In genomic region chr19:47019326-47019725, GRCm38 (mm10) we compare ENCODE assay signal across 11 mouse cellular contexts. TPM values are rescaled to one million over a fixed set of nuclear protein-coding genes. Genes with fewer than 3 reads are reported as not detected.
DNase-seq lines count a peak whose midpoint lies in the region; ATAC-seq and TF ChIP-seq lines count a peak whose summit lies in the region.
"Had no signal": no experiment of that assay in that cellular context is flagged by ENCODE, and none has a peak within 500 bp of the region (broad histone marks: within the 10 kb centered on the region; RNA-seq: fewer than 3 reads in every experiment).

No protein-coding gene starts in this region.

- peak overlapping the region; percentile 31; the same call in 1 of the 2 replicates for H3K27ac ChIP-seq in forebrain, embryonic 15.5 days (replicated peaks)
- peak overlapping the region; percentile 92 for H3K27ac ChIP-seq in midbrain, embryonic 13.5 days
- H3K27ac ChIP-seq: liver, embryonic 12.5 days had no signal

- peak; percentile 75 for DNase-seq in brain, embryonic 14.5 days (ENCODE audit: low read depth)
- DNase-seq in adrenal gland, adult 8-10 months, result no peak
- DNase-seq: kidney, postnatal 10 days had no signal

- peak overlapping the region; percentile 55; the same call in 1 of the 2 replicates for H3K9ac ChIP-seq in forebrain, embryonic 15.5 days (replicated peaks)
- peak overlapping the region; percentile 83 for H3K9ac ChIP-seq in midbrain, embryonic 13.5 days (replicated peaks)
- H3K9ac ChIP-seq: liver, embryonic 12.5 days had no signal

- H3K4me2 ChIP-seq in forebrain, embryonic 15.5 days (replicated peaks), result peak overlapping the region; percentile 80
- H3K4me2 ChIP-seq in midbrain, embryonic 13.5 days (replicated peaks), result peak overlapping the region; percentile 78
- H3K4me2 ChIP-seq: liver, embryonic 12.5 days had no signal

- no peak for TF ChIP-seq POLR2A in brain, embryonic 14.5 days (IDR thresholded peaks at IDR 0.05; ENCODE audit: borderline replicate concordance, extremely low read depth, insufficient read depth, insufficient read length, poor library complexity, severe bottlenecking)

- no peak for ATAC-seq in forebrain, embryonic 15.5 days (replicated peaks)
- ATAC-seq in midbrain, embryonic 13.5 days, result peak; percentile 54
- no peak for ATAC-seq in frontal cortex, adult (ENCODE audit: low TSS enrichment)
- no peak for ATAC-seq in erythroid progenitor cell, adult 5-6 weeks (replicated peaks; ENCODE audit: low FRiP score, poor library complexity, severe bottlenecking)
- no peak for ATAC-seq in granulocyte monocyte progenitor cell, adult 5-6 weeks (replicated peaks; ENCODE audit: poor library complexity, severe bottlenecking)
- ATAC-seq: liver, embryonic 12.5 days had no signal

- no peak for TF ChIP-seq CTCF in E14TG2a.4 (conservative IDR thresholded peaks at IDR 0.05; ENCODE audit: low read length)
- no peak for TF ChIP-seq CTCF in brain, embryonic 14.5 days (IDR thresholded peaks at IDR 0.05; ENCODE audit: borderline replicate concordance, extremely low read depth, insufficient read depth, insufficient read length)

- no peaks in the 10 kb centered on the region for H3K9me3 ChIP-seq in E14TG2a.4 (ENCODE audit: low read length)
- H3K9me3 ChIP-seq in forebrain, embryonic 15.5 days, result no peaks in the 10 kb centered on the region
- no peaks in the 10 kb centered on the region for H3K9me3 ChIP-seq in midbrain, embryonic 13.5 days
- H3K9me3 ChIP-seq: liver, embryonic 12.5 days had no signal

- H3K27me3 ChIP-seq in E14TG2a.4 (ENCODE audit: insufficient read depth, low read length), result peaks cover 13% of the 10 kb centered on the region
- H3K27me3 ChIP-seq in forebrain, embryonic 15.5 days, result peaks cover 10% of the 10 kb centered on the region; the same call in 1 of the 2 replicates
- peaks cover 20% of the 10 kb centered on the region for H3K27me3 ChIP-seq in midbrain, embryonic 13.5 days

- H3K36me3 ChIP-seq in E14TG2a.4 (ENCODE audit: insufficient read depth, low read length), result peaks cover 55% of the 10 kb centered on the region
- H3K36me3 ChIP-seq in forebrain, embryonic 15.5 days, result peaks cover 37% of the 10 kb centered on the region
- peaks cover 40% of the 10 kb centered on the region for H3K36me3 ChIP-seq in midbrain, embryonic 13.5 days
- H3K36me3 ChIP-seq: liver, embryonic 12.5 days had no signal

- peak overlapping the region; percentile 94 for H3K4me3 ChIP-seq in E14TG2a.4 (replicated peaks; ENCODE audit: low read length)
- H3K4me3 ChIP-seq in forebrain, embryonic 15.5 days, result peak overlapping the region; percentile 56
- peak overlapping the region; percentile 86 for H3K4me3 ChIP-seq in midbrain, embryonic 13.5 days (replicated peaks)
- H3K4me3 ChIP-seq: liver, embryonic 12.5 days had no signal

- peaks cover 83% of the 10 kb centered on the region for H3K4me1 ChIP-seq in E14TG2a.4 (replicated peaks; ENCODE audit: low read depth, low read length)
- peaks cover 28% of the 10 kb centered on the region for H3K4me1 ChIP-seq in forebrain, embryonic 15.5 days
- H3K4me1 ChIP-seq in midbrain, embryonic 13.5 days (replicated peaks), result peaks cover 24% of the 10 kb centered on the region

- WGBS in forebrain, embryonic 15.5 days, result 21% methylated on average over 6 of the region's 6 CpGs
- 15% methylated on average over 6 of the region's 6 CpGs for WGBS in midbrain, embryonic 13.5 days

RNA-seq across cellular contexts. Expression of gene Nt5c2, which starts 4.4 kb away (rescaled TPM):
- 40.1 and 49.2 TPM in 2 replicates for polyA plus RNA-seq in brain, embryonic 14.5 days (2012; rRNA removed)
- 73.2 and 78.2 TPM in 2 replicates for polyA plus RNA-seq in forebrain, embryonic 15.5 days (2015; fragmentation: Nextera tagmentation; extraction: Ambion mirVana)
- 96.0 and 97.2 TPM in 2 replicates for polyA plus RNA-seq in midbrain, embryonic 13.5 days (2015; fragmentation: Nextera tagmentation; extraction: Ambion mirVana)
- total RNA-seq in adrenal gland, adult 8-10 months (2022), result 10 to 100 TPM; 44.2 to 83.0 (median 65.5) TPM
- 26.4 and 41.4 TPM in 2 replicates for total RNA-seq in erythroid progenitor cell, adult 5-6 weeks (2015; ENCODE audit: low replicate concordance)
- total RNA-seq in erythroid progenitor cell, adult 5-6 weeks (2017; ENCODE audit: low replicate concordance), result 34.8 and 47.9 TPM in 2 replicates
- 62.3 and 65.3 TPM in 2 replicates for total RNA-seq in granulocyte monocyte progenitor cell, adult 5-6 weeks (2014; fragmentation: Nextera tagmentation)
- total RNA-seq in granulocyte monocyte progenitor cell, adult 5-6 weeks (2017), result 67.6 and 84.5 TPM in 2 replicates

RNA-seq across cellular contexts. Expression of gene Ina, which starts 4.8 kb away (rescaled TPM):
- polyA plus RNA-seq in brain, embryonic 14.5 days (2012; rRNA removed), result 413 and 626 TPM in 2 replicates
- polyA plus RNA-seq in forebrain, embryonic 15.5 days (2015; fragmentation: Nextera tagmentation; extraction: Ambion mirVana), result 333 TPM in 2 replicates
- polyA plus RNA-seq in midbrain, embryonic 13.5 days (2015; fragmentation: Nextera tagmentation; extraction: Ambion mirVana), result 481 and 511 TPM in 2 replicates
- total RNA-seq in adrenal gland, adult 8-10 months (2022), result 1 to 10 TPM; 6.1 to 9.9 (median 7.6) TPM
- not detected in 2 replicates for total RNA-seq in erythroid progenitor cell, adult 5-6 weeks (2015; ENCODE audit: low replicate concordance)
- total RNA-seq in erythroid progenitor cell, adult 5-6 weeks (2017; ENCODE audit: low replicate concordance), result not detected in 2 replicates
- not detected in 2 replicates for total RNA-seq in granulocyte monocyte progenitor cell, adult 5-6 weeks (2014; fragmentation: Nextera tagmentation)
- not detected in 2 replicates for total RNA-seq in granulocyte monocyte progenitor cell, adult 5-6 weeks (2017)
- total RNA-seq: megakaryocyte, adult 5-6 weeks had no signal

RNA-seq across cellular contexts. Expression of gene Pcgf6, which starts 31.4 kb away (rescaled TPM):
- polyA plus RNA-seq in brain, embryonic 14.5 days (2012; rRNA removed), result 65.2 and 81.7 TPM in 2 replicates
- polyA plus RNA-seq in forebrain, embryonic 15.5 days (2015; fragmentation: Nextera tagmentation; extraction: Ambion mirVana), result 27.4 and 29.8 TPM in 2 replicates
- 28.9 and 31.2 TPM in 2 replicates for polyA plus RNA-seq in midbrain, embryonic 13.5 days (2015; fragmentation: Nextera tagmentation; extraction: Ambion mirVana)
- 10 to 100 TPM; 11.7 to 19.9 (median 15.6) TPM for total RNA-seq in adrenal gland, adult 8-10 months (2022)
- 6.7 and 8.6 TPM in 2 replicates for total RNA-seq in erythroid progenitor cell, adult 5-6 weeks (2015; ENCODE audit: low replicate concordance)
- 0.61 and 1.4 TPM in 2 replicates for total RNA-seq in erythroid progenitor cell, adult 5-6 weeks (2017; ENCODE audit: low replicate concordance)
- total RNA-seq in granulocyte monocyte progenitor cell, adult 5-6 weeks (2014; fragmentation: Nextera tagmentation), result 21.3 and 24.9 TPM in 2 replicates
- total RNA-seq in granulocyte monocyte progenitor cell, adult 5-6 weeks (2017), result 10.0 and 11.3 TPM in 2 replicates

RNA-seq across cellular contexts. Expression of gene Taf5, which starts 48.2 kb away (rescaled TPM):
- 10.8 and 11.0 TPM in 2 replicates for polyA plus RNA-seq in brain, embryonic 14.5 days (2012; rRNA removed)
- polyA plus RNA-seq in forebrain, embryonic 15.5 days (2015; fragmentation: Nextera tagmentation; extraction: Ambion mirVana), result 6.9 and 7.8 TPM in 2 replicates
- polyA plus RNA-seq in midbrain, embryonic 13.5 days (2015; fragmentation: Nextera tagmentation; extraction: Ambion mirVana), result 6.9 and 8.0 TPM in 2 replicates
- 1 to 10 TPM; 2.5 to 4.2 (median 3.6) TPM for total RNA-seq in adrenal gland, adult 8-10 months (2022)
- total RNA-seq in erythroid progenitor cell, adult 5-6 weeks (2015; ENCODE audit: low replicate concordance), result 19.5 and 19.7 TPM in 2 replicates
- total RNA-seq in erythroid progenitor cell, adult 5-6 weeks (2017; ENCODE audit: low replicate concordance), result 26.1 and 28.5 TPM in 2 replicates
- total RNA-seq in granulocyte monocyte progenitor cell, adult 5-6 weeks (2014; fragmentation: Nextera tagmentation), result 6.3 and 9.9 TPM in 2 replicates
- 25.3 and 27.4 TPM in 2 replicates for total RNA-seq in granulocyte monocyte progenitor cell, adult 5-6 weeks (2017)

Comparison
In these comparisons a context has a peak if more than half of its experiments do, and no peak if none do; other contexts are left out.
1. RNA of gene Ina, which starts 4.8 kb away (total RNA-seq): 6.1 to 9.9 TPM in adrenal gland, adult 8-10 months; not detected in erythroid progenitor cell, adult 5-6 weeks and not detected in granulocyte monocyte progenitor cell, adult 5-6 weeks; every median in the first group is over 4 times any median in the second.
2. Peak in every context shown above with its lines, with median percentiles within 50 percentile points of each other: H3K4me3 ChIP-seq.